Mouse (Mus musculus): ENCODE measurements around the gene Cracr2b.

Gene Cracr2b

GRCm38 (mm10) chr7:141460391-141461113, at the start of gene Cracr2b:
TSS of gene Cracr2b (plus strand) at chr7:141461094.
- DNase-seq = no peak

- DNase-seq = no peak
Observed at GRCm38 (mm10) chr7:141411667-141412066, 49.2 kb upstream of the Cracr2b start.

- DNase-seq = peak in 1 of 2 experiments; percentile 37
Observed at GRCm38 (mm10) chr7:141413331-141413730, 47.6 kb upstream of the Cracr2b start.

- DNase-seq = peak; percentile 100
Observed at GRCm38 (mm10) chr7:141413809-141414584, 46.9 kb upstream of the Cracr2b start, which contains the start of gene Gatd1. TSS of gene Gatd1 (minus strand) at chr7:141414136.

- no peak for DNase-seq
Observed at GRCm38 (mm10) chr7:141416144-141416841, 44.6 kb upstream of the Cracr2b start.

GRCm38 (mm10) chr7:141417731-141418681, 42.9 kb upstream of the Cracr2b start:
- DNase-seq = no peak

GRCm38 (mm10) chr7:141418970-141419369, 41.9 kb upstream of the Cracr2b start:
- peak; percentile 67 to 71 for DNase-seq

GRCm38 (mm10) chr7:141420030-141420702, 40.7 kb upstream of the Cracr2b start:
- no peak for DNase-seq

GRCm38 (mm10) chr7:141423811-141424210, 37.1 kb upstream of the Cracr2b start:
- DNase-seq = no peak

- DNase-seq = no peak
Observed at GRCm38 (mm10) chr7:141426948-141427730, 33.8 kb upstream of the Cracr2b start.

- DNase-seq = no peak
Observed at GRCm38 (mm10) chr7:141428701-141429100, 32.2 kb upstream of the Cracr2b start.

GRCm38 (mm10) chr7:141429310-141429709, 31.6 kb upstream of the Cracr2b start, which contains the start of gene Cend1:
TSS of gene Cend1 (minus strand) at chr7:141429491.
- peak; percentile 62 to 74 for DNase-seq

- DNase-seq = no peak
Observed at GRCm38 (mm10) chr7:141429840-141430584, 30.9 kb upstream of the Cracr2b start.

GRCm38 (mm10) chr7:141430585-141431240, 30.2 kb upstream of the Cracr2b start:
- DNase-seq = no peak

- DNase-seq = no peak
Observed at GRCm38 (mm10) chr7:141431434-141432185, 29.3 kb upstream of the Cracr2b start.

GRCm38 (mm10) chr7:141432186-141432611, 28.7 kb upstream of the Cracr2b start:
- DNase-seq = no peak

- no peak for DNase-seq
Observed at GRCm38 (mm10) chr7:141432741-141433516, 28.0 kb upstream of the Cracr2b start.

Data from kidney, postnatal 4 days (tissue).